Mouse (Mus musculus) macrophage (primary cell): ENCODE results near the gene Ceacam10. TPM values are rescaled to one million over a fixed set of nuclear protein-coding genes. Genes with fewer than 3 reads are reported as not detected.
"Not testable (repeated sequence)": the region's sequence is repeated elsewhere in the genome, so short reads cannot be mapped to it uniquely, and the experiment has no call there.

ENCODE experiments used
- H3K27ac ChIP-seq: fragments of 350-480 bp; formaldehyde crosslinking; 2 replicates; pipeline ENCODE4 v1.9.0; 2021
- H3K36me3 ChIP-seq: fragments of 350-480 bp; formaldehyde crosslinking; 2 replicates; pipeline ENCODE4 v1.9.0; 2021; ENCODE audit errors: inconsistent target
- H3K4me3 ChIP-seq: fragments of 350-480 bp; formaldehyde crosslinking; 2 replicates; pipeline ENCODE4 v1.9.0; 2021; ENCODE audit errors: inconsistent target
- H3K79me2 ChIP-seq: fragments of 350-480 bp; formaldehyde crosslinking; 2 replicates; pipeline ENCODE4 v1.9.0; 2021; ENCODE audit errors: inconsistent target
- WGBS: methylation state at CpG from one replicate; pipeline ENCODE4 v1.1.7; 2026; ENCODE audit warnings: inconsistent platforms; ENCODE audit not compliant: missing documents; 5-methylcytosine and 5-hydroxymethylcytosine counted together
- polyA plus RNA-seq: library from polyadenylated mRNA; stranded (reverse); fragments of 250-400 nt; gene quantifications from 3 replicates; pipeline ENCODE4 v1.2.4, GENCODE M21; 2018; ENCODE audit warnings: inconsistent platforms
- total RNA-seq, 78 experiments: library from RNA; depleted of rRNA; stranded (reverse); fragments of 250-400 nt; gene quantifications; 1 replicate in 9 of 78; 2 replicates in 24 of 78; 3 replicates in 43 of 78; 4 replicates in 2 of 78; pipeline ENCODE4 v1.2.4; 2018; ENCODE audit warnings: inconsistent platforms in 56 of 78

Gene Ceacam10
- total RNA-seq (2018; cell fraction: chromatin; rRNA removed), result not detected
- total RNA-seq (2018; cell fraction: cytosol; rRNA removed), result under 1 TPM in 3 of 26 experiments, not detected in 23; 0.13 to 0.23 (median 0.15) TPM
- not detected for total RNA-seq (2018; cell fraction: nucleus; rRNA removed)
- polyA plus RNA-seq, result 0.85 TPM in 1 of 3 replicates, not detected in the others

DNA sequence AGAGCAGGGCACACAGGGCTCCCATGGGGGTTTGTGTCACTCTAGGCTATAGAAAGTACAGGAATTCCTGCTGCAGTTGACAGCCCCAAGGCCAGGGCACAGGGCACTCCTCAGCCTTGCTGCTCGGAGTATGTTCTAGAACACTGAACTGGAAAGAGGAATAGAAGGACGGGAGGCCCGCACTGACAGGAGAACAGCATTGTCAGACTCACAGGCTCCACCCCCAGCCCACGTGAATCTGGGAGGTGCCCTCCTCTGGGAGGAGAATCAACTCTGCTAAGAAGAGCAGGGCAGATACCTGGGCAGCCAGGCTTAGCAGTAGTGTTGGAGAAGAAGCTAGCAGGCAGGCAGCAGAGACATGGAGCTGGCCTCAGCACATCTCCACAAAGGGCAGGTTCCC, at the start of gene Ceacam10:
Ceacam10 (plus strand) TSS at position 289 of the 400 bp plus-strand sequence.
- WGBS, result 28% methylated on average over 4 of the region's 4 CpGs
- H3K36me3 ChIP-seq, H3K79me2 ChIP-seq, H3K4me3 ChIP-seq, H3K27ac ChIP-seq: not testable (repeated sequence)

DNA sequence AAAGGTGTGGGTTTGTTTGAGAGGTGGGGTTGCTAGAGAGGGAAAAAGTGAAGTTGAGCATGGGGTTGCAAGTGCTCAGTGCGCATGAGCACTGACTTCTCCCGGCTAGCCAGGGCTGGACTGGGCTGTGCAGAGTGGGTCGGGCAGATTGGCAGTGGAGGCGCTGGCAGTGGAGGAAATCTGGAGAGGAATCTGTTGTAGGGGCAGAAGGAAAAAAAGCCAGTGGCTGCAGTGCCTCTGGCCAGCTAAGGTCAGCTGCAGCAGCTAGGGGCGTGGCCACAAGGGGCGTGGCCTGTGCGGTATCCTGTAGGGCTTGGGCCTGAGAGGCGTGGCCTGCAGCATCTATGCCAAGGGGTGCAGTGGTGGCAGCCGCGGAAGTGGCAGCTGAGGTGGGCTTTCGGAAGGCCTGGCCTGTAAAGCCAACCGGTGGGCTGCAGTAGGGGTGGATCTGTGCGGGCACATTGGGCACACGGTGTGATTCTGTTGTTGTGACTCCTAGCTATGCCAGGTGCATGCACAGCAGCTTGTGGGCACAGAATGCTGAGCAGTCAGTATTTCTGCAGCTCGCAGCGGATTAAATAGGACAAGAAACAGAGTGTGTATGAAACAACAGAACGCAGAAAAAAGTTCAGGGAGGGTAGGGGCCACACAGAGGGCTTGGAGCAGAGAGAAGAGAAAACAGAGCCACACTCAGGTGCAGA, 40.9 kb upstream of the Ceacam10 start:
- Histone ChIP-seq H3K4me3 (no peak overlapping the region), H3K27ac (no peak overlapping the region), H3K36me3 (no peaks in the 10 kb centered on the region), H3K79me2 (no peaks in the 10 kb centered on the region)
- 15% methylated on average over 17 of the region's 17 CpGs for WGBS

DNA sequence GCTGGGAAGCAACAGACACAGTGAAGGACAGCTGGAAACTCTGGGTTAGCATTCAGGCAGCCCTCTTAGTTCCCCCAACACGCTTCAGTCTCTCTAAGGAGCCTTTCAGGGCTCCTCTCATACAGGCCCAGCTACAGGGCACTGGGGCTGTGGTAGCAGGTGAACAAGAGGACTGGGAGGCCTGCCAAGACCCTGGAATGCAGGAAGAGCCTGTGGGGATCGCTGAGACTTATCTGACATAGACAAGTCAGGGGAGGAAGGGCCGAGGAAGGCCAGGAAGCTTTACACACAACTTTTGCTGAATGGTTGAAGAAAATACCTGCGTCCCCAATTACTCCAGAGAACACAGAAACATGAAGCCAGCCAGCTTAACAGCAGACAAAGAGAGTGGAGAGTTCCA, 26.3 kb upstream of the Ceacam10 start:
- Histone ChIP-seq H3K27ac (no peak overlapping the region), H3K79me2 (no peaks in the 10 kb centered on the region), H3K4me3 (no peak overlapping the region), H3K36me3 (no peaks in the 10 kb centered on the region)
- 50% methylated on average over 4 of the region's 4 CpGs for WGBS

DNA sequence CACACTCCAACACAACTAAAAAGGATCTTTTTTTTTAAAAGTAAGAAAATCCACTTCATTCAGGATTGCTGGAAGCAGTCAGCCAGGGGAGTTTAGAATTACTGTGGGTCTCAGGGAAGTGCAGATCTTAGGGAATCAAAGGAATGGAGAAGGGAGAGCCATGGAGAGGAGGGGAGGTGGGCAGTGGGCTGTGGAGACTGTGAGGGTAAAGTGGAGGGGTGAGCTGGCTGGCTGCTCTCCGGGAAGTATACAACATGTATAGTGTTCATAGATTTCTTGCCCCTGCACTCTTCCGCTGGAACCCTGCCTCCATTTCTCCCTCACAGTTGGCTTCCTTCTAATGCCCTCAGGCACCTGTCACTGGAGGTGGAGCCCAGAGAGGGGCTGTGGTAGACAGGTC, 25.4 kb upstream of the Ceacam10 start:
- Histone ChIP-seq H3K4me3 (no peak overlapping the region), H3K36me3 (no peaks in the 10 kb centered on the region), H3K79me2 (no peaks in the 10 kb centered on the region), H3K27ac (no peak overlapping the region)
- WGBS, result 100% methylated on average over 2 of the region's 2 CpGs

DNA sequence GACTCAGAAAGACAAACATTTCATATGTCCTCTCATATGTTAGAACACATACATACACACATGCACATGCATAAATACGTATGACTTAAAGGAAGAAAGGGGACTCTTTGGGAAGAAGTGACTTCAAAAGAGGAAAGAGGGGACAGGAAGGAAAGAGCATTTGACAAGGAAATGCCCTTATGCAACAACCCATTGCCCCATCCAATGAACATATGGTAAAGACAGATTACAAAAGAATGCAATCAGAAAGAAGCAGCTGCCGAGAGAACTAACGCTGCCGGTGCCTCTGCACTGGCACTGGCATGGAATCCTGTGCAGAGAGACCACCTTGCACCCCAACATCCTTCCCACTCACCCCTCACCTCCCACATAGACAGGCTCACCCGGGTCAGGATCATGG, 23.5 kb upstream of the Ceacam10 start:
- Histone ChIP-seq H3K36me3 (no peaks in the 10 kb centered on the region), H3K79me2 (no peaks in the 10 kb centered on the region), H3K27ac (no peak overlapping the region), H3K4me3 (no peak overlapping the region)
- WGBS, result 11% methylated on average over 5 of the region's 5 CpGs

DNA sequence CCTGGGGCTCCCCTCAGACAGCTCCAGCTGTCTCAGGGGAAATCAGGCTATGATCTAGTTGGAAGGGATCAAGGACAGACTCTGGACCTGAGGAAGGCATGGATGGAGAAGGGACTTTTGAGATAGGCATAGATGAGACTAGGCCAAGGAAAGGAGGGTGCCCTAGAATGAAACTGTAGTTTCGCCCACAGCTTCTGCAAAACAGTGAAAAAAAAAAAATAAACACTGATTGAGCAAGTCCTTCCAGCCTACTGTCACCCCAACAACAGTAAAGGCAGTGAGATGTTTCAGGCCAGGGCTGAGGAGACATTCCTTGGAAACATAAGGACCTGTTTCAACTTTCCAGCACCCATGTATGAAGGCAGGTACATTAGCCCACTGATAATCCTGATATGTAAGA, 18.5 kb upstream of the Ceacam10 start:
- Histone ChIP-seq H3K36me3 (no peaks in the 10 kb centered on the region), H3K27ac (no peak overlapping the region), H3K4me3 (no peak overlapping the region), H3K79me2 (no peaks in the 10 kb centered on the region)
- WGBS, result 17% methylated on average over 1 of the region's 1 CpGs

DNA sequence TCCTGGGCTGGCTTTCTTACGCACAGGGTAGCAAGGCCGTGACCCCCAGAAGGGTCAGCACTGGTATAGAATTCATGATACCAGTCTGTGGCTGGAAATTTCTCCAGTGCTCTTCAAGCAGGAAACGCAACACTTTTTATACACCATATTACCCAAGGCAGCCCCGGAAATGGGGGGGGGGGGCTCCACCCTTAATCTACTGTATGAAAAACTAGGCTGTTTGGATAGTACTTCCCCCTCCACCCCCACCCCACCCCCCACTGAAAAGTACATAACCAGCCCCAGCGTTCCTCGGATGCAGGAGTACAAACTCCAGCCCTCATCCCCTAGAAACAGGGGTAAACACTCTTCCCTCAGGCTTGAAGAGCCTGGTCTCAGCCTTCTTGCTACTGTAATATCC, 16.8 kb upstream of the Ceacam10 start, which contains the start of gene Cd177:
Cd177 (minus strand) TSS at position 101 of the 400 bp plus-strand sequence.
- H3K27ac ChIP-seq, result no peak within 1 kb of the TSS
- no peaks in the 10 kb centered on the region for H3K79me2 ChIP-seq
- H3K4me3 ChIP-seq, result no peak within 1 kb of the TSS
- 62% methylated on average over 6 of the region's 6 CpGs for WGBS
- no peaks in the 10 kb centered on the region for H3K36me3 ChIP-seq

DNA sequence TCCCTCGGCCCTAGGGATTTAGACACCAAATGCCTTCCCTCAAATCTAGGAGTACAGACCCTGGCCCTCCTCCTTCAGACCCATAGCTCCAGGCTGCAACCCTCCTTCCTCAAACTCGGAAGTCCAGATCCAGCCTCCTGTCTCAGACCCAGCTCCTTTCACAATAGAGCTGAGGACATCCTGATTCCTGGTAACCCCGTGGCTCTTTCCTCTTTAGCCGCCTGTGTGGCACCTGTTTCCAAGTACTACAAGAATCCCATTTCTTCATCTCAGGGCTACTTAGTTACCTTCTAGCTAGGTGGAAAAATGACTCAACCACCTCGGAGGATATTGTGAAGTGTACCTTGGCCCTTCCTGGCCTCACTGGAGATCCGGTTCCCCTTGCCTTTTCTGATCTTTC, 15.8 kb upstream of the Ceacam10 start:
- H3K79me2 ChIP-seq, result no peaks in the 10 kb centered on the region
- H3K4me3 ChIP-seq, result no peak overlapping the region
- 71% methylated on average over 6 of the region's 6 CpGs for WGBS
- no peaks in the 10 kb centered on the region for H3K36me3 ChIP-seq
- no peak overlapping the region for H3K27ac ChIP-seq

DNA sequence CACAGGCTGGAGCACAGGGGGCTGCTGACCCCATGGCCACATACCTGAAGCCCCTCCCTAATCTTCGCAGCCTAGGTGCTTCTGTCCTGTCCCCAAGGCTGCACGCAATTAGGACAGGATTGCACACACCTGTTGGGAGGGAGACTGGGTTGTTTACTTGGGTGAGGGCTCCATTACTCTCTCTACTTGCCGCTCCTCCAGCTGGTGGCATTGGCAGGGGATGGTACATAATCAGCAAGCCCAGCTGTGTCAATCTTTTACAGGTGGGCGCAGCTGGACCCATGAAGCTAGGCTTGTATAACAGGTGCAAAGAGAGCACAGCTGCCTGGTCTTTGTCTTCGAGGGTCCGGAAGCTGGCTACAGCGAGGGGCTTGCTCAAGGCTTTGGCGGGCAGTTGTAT, 14.4 kb upstream of the Ceacam10 start:
- Histone ChIP-seq H3K79me2 (no peaks in the 10 kb centered on the region), H3K36me3 (no peaks in the 10 kb centered on the region), H3K4me3 (no peak overlapping the region), H3K27ac (no peak overlapping the region)
- 93% methylated on average over 8 of the region's 8 CpGs for WGBS

DNA sequence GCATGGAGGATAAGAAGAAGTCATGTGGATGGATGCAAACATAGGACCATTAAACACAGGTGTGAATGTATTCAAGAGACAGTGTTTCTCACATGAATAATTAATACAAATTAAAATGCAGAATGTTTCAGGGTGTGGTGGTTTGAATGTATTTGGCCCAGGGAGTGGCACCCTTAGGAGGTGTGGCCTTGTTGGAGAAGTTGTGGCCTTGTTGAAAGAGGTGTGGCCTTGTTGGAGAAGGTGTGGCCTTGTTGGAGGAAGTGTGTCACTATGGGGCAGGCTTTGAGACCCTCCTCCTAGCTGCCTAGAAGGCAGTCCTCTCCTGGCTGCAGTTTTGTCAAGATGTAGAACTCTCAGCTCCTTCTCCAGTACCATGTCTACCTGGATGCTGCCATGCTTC, 5.6 kb upstream of the Ceacam10 start:
- no peak overlapping the region for H3K4me3 ChIP-seq
- H3K79me2 ChIP-seq, result no peaks in the 10 kb centered on the region
- H3K27ac ChIP-seq, result no peak overlapping the region
- H3K36me3 ChIP-seq, result no peaks in the 10 kb centered on the region

DNA sequence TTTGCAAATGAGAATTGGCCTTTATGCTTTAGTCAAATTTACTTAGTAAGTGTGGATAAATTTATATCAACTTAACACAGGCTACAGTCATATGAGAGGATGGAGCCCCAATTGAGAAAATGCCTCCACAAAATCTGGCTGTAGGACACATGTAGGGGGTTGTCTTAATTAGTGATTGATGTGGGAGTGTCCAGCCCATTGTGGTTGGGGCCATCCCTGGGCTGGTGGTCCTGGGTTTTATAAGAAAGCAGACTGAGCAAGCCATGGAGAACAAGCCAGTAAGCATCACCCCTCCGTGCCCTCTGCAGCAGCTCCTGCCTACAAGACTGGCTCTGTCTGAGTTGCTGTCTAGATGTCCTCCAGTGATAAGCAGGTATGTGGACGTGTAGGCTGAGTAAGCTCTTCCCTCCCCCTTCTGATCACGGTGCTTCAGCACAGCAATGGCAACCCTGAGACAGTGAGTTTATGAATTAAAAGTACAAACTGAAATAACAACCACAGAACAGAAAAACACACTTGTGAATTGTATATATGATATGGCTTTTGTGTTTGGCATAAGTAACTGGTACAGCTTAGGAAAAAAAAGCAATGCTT, 3.0 kb upstream of the Ceacam10 start:
- Histone ChIP-seq H3K4me3 (no peak overlapping the region), H3K27ac (no peak overlapping the region), H3K79me2 (no peaks in the 10 kb centered on the region), H3K36me3 (no peaks in the 10 kb centered on the region)
- 61% methylated on average over 3 of the region's 3 CpGs for WGBS

DNA sequence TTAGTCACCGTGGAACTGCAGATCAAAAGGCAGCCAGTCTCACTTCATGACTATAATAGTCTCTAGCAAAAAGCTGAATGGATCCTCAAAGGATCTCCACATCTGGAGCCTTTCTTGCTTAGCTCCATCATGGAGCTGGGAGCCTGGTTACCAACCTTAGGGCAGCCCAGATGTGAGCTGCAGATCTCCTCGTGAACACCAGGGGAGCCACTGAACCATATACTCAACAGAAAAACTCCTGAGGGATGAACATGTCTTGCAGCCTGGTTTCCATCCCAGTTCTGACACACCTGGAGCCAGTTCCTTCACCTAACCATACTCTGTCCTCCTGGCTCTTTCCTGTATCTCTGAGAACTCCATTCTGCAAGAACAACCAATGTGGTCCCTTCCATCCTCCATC, 861 bp upstream of the Ceacam10 start:
- Histone ChIP-seq H3K79me2 (no peaks in the 10 kb centered on the region), H3K36me3 (no peaks in the 10 kb centered on the region), H3K27ac (no peak overlapping the region), H3K4me3 (no peak overlapping the region)
- 79% methylated on average over 2 of the region's 2 CpGs for WGBS

DNA sequence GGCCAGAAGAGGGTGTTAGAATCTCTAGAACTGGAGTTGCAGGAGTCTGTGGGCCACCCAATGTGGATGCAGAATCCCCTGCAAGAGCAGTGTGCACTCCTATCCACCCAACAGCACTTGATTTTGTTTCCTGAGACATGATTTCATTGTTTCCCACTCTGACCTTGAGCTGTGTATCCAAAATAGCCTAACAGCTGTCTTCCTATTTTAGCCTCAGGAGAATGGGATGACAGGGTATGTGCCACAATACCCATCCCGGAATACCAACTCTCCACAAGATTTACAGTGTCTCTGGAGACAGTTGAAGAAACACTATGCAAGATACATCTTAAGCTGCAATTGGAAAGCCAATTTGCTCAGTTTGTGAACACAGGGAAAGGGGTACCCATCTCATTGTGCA, 20.9 kb downstream of the Ceacam10 start:
- Histone ChIP-seq H3K79me2 (no peaks in the 10 kb centered on the region), H3K36me3 (no peaks in the 10 kb centered on the region), H3K27ac (no peak overlapping the region), H3K4me3 (no peak overlapping the region)
- 91% methylated on average over 1 of the region's 1 CpGs for WGBS

DNA sequence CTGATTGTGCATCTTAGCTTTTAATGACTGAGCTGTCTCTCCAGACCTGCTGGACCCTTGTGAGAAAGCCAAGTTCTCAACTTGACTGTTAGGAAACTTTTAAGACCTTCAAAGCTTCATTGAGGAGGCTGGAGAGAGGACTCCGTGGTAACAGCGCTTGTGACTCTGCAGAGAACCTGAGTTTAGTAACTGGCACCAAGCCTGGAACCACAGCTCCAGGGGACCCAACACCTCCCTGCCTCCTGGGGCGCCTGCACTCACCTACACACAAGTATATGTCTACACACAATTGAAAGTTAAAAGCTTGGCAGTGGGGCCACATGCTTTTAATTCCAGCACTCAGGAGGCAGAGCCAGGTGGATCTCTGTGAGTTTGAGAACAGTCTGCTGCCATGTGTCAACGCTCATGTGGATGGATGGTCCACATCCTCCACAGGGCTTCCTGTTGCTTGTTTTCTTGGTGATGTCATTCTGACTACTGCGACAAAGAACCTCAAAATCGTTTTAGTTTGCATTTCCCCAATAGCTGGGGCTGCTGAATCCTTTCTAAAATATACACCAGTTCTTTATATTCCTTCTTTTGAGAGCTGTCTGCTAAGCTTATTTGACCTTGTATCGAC, 25.3 kb downstream of the Ceacam10 start:
- Histone ChIP-seq H3K27ac (no peak overlapping the region), H3K36me3 (no peaks in the 10 kb centered on the region), H3K79me2 (no peaks in the 10 kb centered on the region), H3K4me3 (no peak overlapping the region)
- 13% methylated on average over 7 of the region's 7 CpGs for WGBS

DNA sequence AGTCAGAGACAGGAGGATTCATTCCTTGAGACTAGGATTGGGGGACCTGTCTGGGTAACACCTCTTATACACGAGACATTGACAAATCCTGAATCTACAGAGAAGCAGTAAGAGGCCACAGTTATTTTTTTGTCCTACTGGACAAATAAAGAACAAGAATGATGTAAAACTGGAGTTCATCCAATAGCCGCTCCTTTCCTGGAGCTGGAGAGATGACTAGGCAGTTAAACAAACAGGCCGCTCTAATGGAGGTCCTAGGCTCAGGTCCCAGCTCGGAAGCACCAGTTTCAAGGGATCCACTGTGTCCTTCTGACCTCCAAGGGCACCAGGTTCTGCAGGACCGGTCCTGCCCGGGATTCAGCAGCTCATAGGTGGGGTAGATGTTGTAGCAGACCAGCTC, 27.8 kb downstream of the Ceacam10 start:
- no peaks in the 10 kb centered on the region for H3K79me2 ChIP-seq
- H3K36me3 ChIP-seq, result no peaks in the 10 kb centered on the region
- H3K27ac ChIP-seq, result no peak overlapping the region
- no peak overlapping the region for H3K4me3 ChIP-seq
- WGBS, result 87% methylated on average over 6 of the region's 6 CpGs
